Mouse (Mus musculus) CD8-positive naive resting alpha-beta T cell, adult 57 days (primary cell): Measurements from ENCODE around the gene Satb2. TPM values are rescaled to one million over a fixed set of nuclear protein-coding genes. Genes with fewer than 3 reads are reported as not detected.

Experiments used
- total RNA-seq: library from RNA; stranded (reverse); gene quantifications from one replicate; pipeline ENCODE4 v1.2.4, GENCODE M21; 2023

Gene Satb2
- total RNA-seq, result not detected

DNA sequence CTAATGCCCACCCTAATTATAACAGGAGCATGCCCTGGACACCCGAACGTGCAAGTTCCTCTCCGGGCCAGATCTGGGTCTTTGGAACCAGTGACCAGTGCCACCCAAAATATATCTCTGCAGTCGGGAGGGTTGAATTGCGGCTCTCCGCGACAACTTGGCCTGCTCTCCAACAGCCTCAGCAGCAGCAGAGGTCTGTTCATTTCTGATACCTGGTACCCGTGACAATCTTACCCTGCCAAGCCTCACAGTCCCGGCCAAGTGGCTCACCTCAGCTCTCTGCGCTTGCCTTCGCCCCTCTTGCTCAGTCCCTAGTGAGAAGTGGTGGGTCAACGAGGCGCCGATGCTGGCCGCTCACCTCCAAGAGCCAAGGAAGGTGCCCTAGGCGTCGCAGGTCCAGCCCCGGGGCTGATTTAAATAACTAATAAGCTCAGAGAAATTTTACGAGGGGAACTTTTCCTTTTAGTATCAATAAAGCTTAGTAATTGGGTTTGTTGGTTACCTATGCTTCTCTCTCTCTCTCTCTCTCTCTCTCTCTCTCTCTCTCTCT lies at the start of gene Satb2:
Satb2 (minus strand) TSS at position 500 of the 550 bp plus-strand sequence.

